ENCODE assay signal across 8 mouse cellular contexts in the genomic region with DNA sequence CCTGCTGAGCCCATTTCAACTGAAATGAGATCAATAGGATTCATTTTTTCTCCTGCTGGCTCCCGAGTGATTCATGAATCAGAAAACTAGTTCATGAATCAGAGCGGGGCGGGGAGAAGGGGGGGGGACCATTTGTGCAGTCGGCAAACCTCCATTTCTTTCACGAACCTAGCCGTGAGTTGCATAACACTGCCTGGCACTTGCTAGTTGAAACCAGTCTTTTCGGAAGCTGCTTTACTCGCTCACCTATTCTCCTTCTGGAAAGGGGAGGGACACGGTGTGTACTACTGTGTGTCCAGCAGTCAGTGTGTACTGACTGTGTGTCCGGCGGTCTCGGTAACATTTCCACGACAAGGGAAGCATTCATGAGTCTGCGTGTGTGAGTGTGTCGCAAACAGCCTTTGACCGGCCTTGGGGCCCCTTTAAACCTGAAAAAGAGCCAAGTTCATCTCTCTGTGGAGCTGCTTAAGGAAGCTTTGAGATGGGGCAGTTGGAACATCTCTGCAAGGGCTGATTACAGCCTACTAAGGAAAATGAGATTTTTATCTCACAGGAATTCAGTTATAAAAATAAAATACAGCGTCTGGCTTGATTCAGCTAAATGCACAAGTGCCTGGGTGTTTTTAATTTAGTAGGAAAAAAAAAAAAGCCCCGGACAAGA.
DNase-seq lines count a peak whose midpoint lies in the region; ATAC-seq and TF ChIP-seq lines count a peak whose summit lies in the region.

No protein-coding gene starts in this region.

- 0 out of 2 replicates have a peak overlapping the region, but pooled peaks have one; percentile 12 for H3K4me3 ChIP-seq in embryonic facial prominence, embryonic 15.5 days (replicated peaks)
- 0 out of 2 replicates have a peak overlapping the region, but pooled peaks have one; percentile 2 for H3K4me3 ChIP-seq in heart, embryonic 11.5 days (ENCODE audit: low read depth, low read length)
- H3K4me3 ChIP-seq in kidney, embryonic 14.5 days (ENCODE audit: low read length), result no peak overlapping the region
- H3K4me3 ChIP-seq in limb, embryonic 13.5 days, result peak overlapping the region; percentile 21
- H3K4me3 ChIP-seq in midbrain, embryonic 13.5 days (replicated peaks), result no peak overlapping the region
- H3K4me3 ChIP-seq in stomach, postnatal 0 days (ENCODE audit: low read depth, low read length), result peak overlapping the region; percentile 13; the same call in 1 of the 2 replicates

- H3K27ac ChIP-seq in embryonic facial prominence, embryonic 15.5 days (replicated peaks), result peak overlapping the region; percentile 99
- peak overlapping the region; percentile 98 for H3K27ac ChIP-seq in heart, embryonic 11.5 days (ENCODE audit: low read depth, low read length)
- peak overlapping the region; percentile 98 for H3K27ac ChIP-seq in kidney, embryonic 14.5 days (ENCODE audit: low read depth, low read length)
- H3K27ac ChIP-seq in limb, embryonic 13.5 days, result peak overlapping the region; percentile 100
- H3K27ac ChIP-seq in midbrain, embryonic 13.5 days, result peak overlapping the region; percentile 97
- peak overlapping the region; percentile 94 for H3K27ac ChIP-seq in stomach, postnatal 0 days (replicated peaks)

- H3K9me3 ChIP-seq in embryonic facial prominence, embryonic 15.5 days (replicated peaks), result no peaks in the 10 kb centered on the region
- no peaks in the 10 kb centered on the region for H3K9me3 ChIP-seq in heart, embryonic 11.5 days (replicated peaks; ENCODE audit: control insufficient read depth, low read length)
- H3K9me3 ChIP-seq in kidney, embryonic 14.5 days (ENCODE audit: control insufficient read depth, low read length), result no peaks in the 10 kb centered on the region
- H3K9me3 ChIP-seq in limb, embryonic 13.5 days, result no peaks in the 10 kb centered on the region
- no peaks in the 10 kb centered on the region for H3K9me3 ChIP-seq in midbrain, embryonic 13.5 days
- no peaks in the 10 kb centered on the region for H3K9me3 ChIP-seq in stomach, postnatal 0 days (ENCODE audit: control insufficient read depth, low read length)

- H3K4me2 ChIP-seq in embryonic facial prominence, embryonic 15.5 days (replicated peaks), result peak overlapping the region; percentile 40
- H3K4me2 ChIP-seq in heart, embryonic 11.5 days, result peak overlapping the region; percentile 42
- H3K4me2 ChIP-seq in kidney, embryonic 14.5 days (replicated peaks; ENCODE audit: low read depth, low read length), result peak overlapping the region; percentile 5
- peak overlapping the region; percentile 59 for H3K4me2 ChIP-seq in limb, embryonic 13.5 days (replicated peaks)
- peak overlapping the region; percentile 34 for H3K4me2 ChIP-seq in midbrain, embryonic 13.5 days (replicated peaks)
- H3K4me2 ChIP-seq in stomach, postnatal 0 days (replicated peaks; ENCODE audit: low read depth), result peak overlapping the region; percentile 21

- 10% methylated on average over 18 of the region's 18 CpGs for WGBS in embryonic facial prominence, embryonic 15.5 days
- 51% methylated on average over 18 of the region's 18 CpGs for WGBS in heart, embryonic 11.5 days (ENCODE audit: insufficient replicate concordance)
- WGBS in kidney, embryonic 14.5 days, result 29% methylated on average over 17 of the region's 18 CpGs
- 14% methylated on average over 18 of the region's 18 CpGs for WGBS in limb, embryonic 13.5 days
- 14% methylated on average over 18 of the region's 18 CpGs for WGBS in midbrain, embryonic 13.5 days
- WGBS in stomach, postnatal 0 days, result under 1% methylated on average over 18 of the region's 18 CpGs

- peaks cover 87% of the 10 kb centered on the region for H3K4me1 ChIP-seq in embryonic facial prominence, embryonic 15.5 days
- peaks cover 68% of the 10 kb centered on the region for H3K4me1 ChIP-seq in heart, embryonic 11.5 days (ENCODE audit: control insufficient read depth, insufficient read depth, low read length)
- peaks cover 72% of the 10 kb centered on the region for H3K4me1 ChIP-seq in kidney, embryonic 14.5 days (ENCODE audit: control insufficient read depth, insufficient read depth, low read length)
- peaks cover 87% of the 10 kb centered on the region for H3K4me1 ChIP-seq in limb, embryonic 13.5 days
- peaks cover 84% of the 10 kb centered on the region for H3K4me1 ChIP-seq in midbrain, embryonic 13.5 days (replicated peaks)
- peaks cover 45% of the 10 kb centered on the region for H3K4me1 ChIP-seq in stomach, postnatal 0 days (replicated peaks; ENCODE audit: control insufficient read depth, insufficient read depth)

- H3K27me3 ChIP-seq in embryonic facial prominence, embryonic 15.5 days, result no peaks in the 10 kb centered on the region
- no peaks in the 10 kb centered on the region for H3K27me3 ChIP-seq in heart, embryonic 11.5 days (ENCODE audit: control insufficient read depth, insufficient read depth, low read length)
- H3K27me3 ChIP-seq in kidney, embryonic 14.5 days (ENCODE audit: control insufficient read depth, insufficient read depth, low read length), result no peaks in the 10 kb centered on the region
- no peaks in the 10 kb centered on the region for H3K27me3 ChIP-seq in limb, embryonic 13.5 days
- no peaks in the 10 kb centered on the region for H3K27me3 ChIP-seq in midbrain, embryonic 13.5 days
- no peaks in the 10 kb centered on the region for H3K27me3 ChIP-seq in stomach, postnatal 0 days (ENCODE audit: control insufficient read depth, insufficient read depth, low read length)

- DNase-seq in thymus, postnatal 0 days (ENCODE audit: low spot score), result peak; percentile 34
- DNase-seq in thymus, adult 18-20 months, result no peak
- peak; percentile 87 for DNase-seq in stomach, postnatal 0 days (ENCODE audit: low spot score)

- peak overlapping the region; percentile 10; the same call in 1 of the 2 replicates for H3K9ac ChIP-seq in embryonic facial prominence, embryonic 15.5 days
- H3K9ac ChIP-seq in heart, embryonic 11.5 days (ENCODE audit: low read depth, low read length), result peak overlapping the region; percentile 59
- 0 out of 2 replicates have a peak overlapping the region, but pooled peaks have one; percentile 7 for H3K9ac ChIP-seq in kidney, embryonic 14.5 days (ENCODE audit: low read depth, low read length)
- peak overlapping the region; percentile 53 for H3K9ac ChIP-seq in limb, embryonic 13.5 days
- H3K9ac ChIP-seq in midbrain, embryonic 13.5 days (replicated peaks), result peak overlapping the region; percentile 45
- peak overlapping the region; percentile 38 for H3K9ac ChIP-seq in stomach, postnatal 0 days (ENCODE audit: low read length)

- ATAC-seq in embryonic facial prominence, embryonic 15.5 days (ENCODE audit: insufficient number of reproducible peaks, low FRiP score, low TSS enrichment, low read depth), result no peak
- no peak for ATAC-seq in heart, embryonic 11.5 days (replicated peaks; ENCODE audit: insufficient number of reproducible peaks, low FRiP score, low TSS enrichment)
- ATAC-seq in kidney, embryonic 14.5 days (ENCODE audit: low FRiP score, low TSS enrichment), result no peak
- no peak; the same call in 1 of the 2 replicates for ATAC-seq in limb, embryonic 13.5 days (ENCODE audit: low FRiP score, low read depth)
- peak; percentile 10; the same call in 1 of the 2 replicates for ATAC-seq in midbrain, embryonic 13.5 days
- ATAC-seq in stomach, postnatal 0 days (ENCODE audit: low FRiP score, low TSS enrichment), result peak; percentile 51

- no peak for TF ChIP-seq CTCF in stomach, postnatal 0 days (IDR thresholded peaks at IDR 0.05; ENCODE audit: low read depth)

- TF ChIP-seq EP300 in stomach, postnatal 0 days (optimal IDR thresholded peaks at IDR 0.05), result no peak

- H3K36me3 ChIP-seq in embryonic facial prominence, embryonic 15.5 days, result no peaks in the 10 kb centered on the region
- H3K36me3 ChIP-seq in heart, embryonic 11.5 days (ENCODE audit: control insufficient read depth, insufficient read depth, low read length), result no peaks in the 10 kb centered on the region
- no peaks in the 10 kb centered on the region for H3K36me3 ChIP-seq in kidney, embryonic 14.5 days (ENCODE audit: control insufficient read depth, insufficient read depth, low read length)
- no peaks in the 10 kb centered on the region for H3K36me3 ChIP-seq in limb, embryonic 13.5 days
- no peaks in the 10 kb centered on the region for H3K36me3 ChIP-seq in midbrain, embryonic 13.5 days
- no peaks in the 10 kb centered on the region for H3K36me3 ChIP-seq in stomach, postnatal 0 days (ENCODE audit: control insufficient read depth, insufficient read depth, low read length)

Comparison
In these comparisons a context has a peak if more than half of its experiments do, and no peak if none do; other contexts are left out.
1. DNase-seq: peak in thymus, postnatal 0 days (single experiment) and stomach, postnatal 0 days (single experiment); none in thymus, adult 18-20 months (0 of 2).
2. ATAC-seq: peak in midbrain, embryonic 13.5 days (single experiment) and stomach, postnatal 0 days (single experiment); none in embryonic facial prominence, embryonic 15.5 days (single experiment), heart, embryonic 11.5 days (single experiment), kidney, embryonic 14.5 days (single experiment) and limb, embryonic 13.5 days (single experiment).
3. H3K4me2 ChIP-seq: peak in every context shown above with its lines; median percentile 59 in limb, embryonic 13.5 days; 42 in heart, embryonic 11.5 days; 40 in embryonic facial prominence, embryonic 15.5 days; 34 in midbrain, embryonic 13.5 days; 21 in stomach, postnatal 0 days; 5 in kidney, embryonic 14.5 days.
4. H3K4me3 ChIP-seq: peak in embryonic facial prominence, embryonic 15.5 days (single experiment), heart, embryonic 11.5 days (single experiment), limb, embryonic 13.5 days (single experiment) and stomach, postnatal 0 days (single experiment); none in kidney, embryonic 14.5 days (single experiment) and midbrain, embryonic 13.5 days (single experiment).
5. H3K9ac ChIP-seq: peak in every context shown above with its lines; median percentile 59 in heart, embryonic 11.5 days; 53 in limb, embryonic 13.5 days; 45 in midbrain, embryonic 13.5 days; 38 in stomach, postnatal 0 days; 10 in embryonic facial prominence, embryonic 15.5 days; 7 in kidney, embryonic 14.5 days.
6. Peak in every context shown above with its lines, with median percentiles within 50 percentile points of each other: H3K27ac ChIP-seq.